Comparison of ENCODE assay signal across 13 mouse cellular contexts in genomic region chr2:107518107-107518506, GRCm38 (mm10).
A peak's percentile ranks its signal among the peaks of the same experiment; 100 is the strongest.
DNase-seq lines count a peak whose midpoint lies in the region.
"Had no signal": no experiment of that assay in that cellular context is flagged by ENCODE, and none has a peak within 500 bp of the region (broad histone marks: within the 10 kb centered on the region; RNA-seq: fewer than 3 reads in every experiment).

No protein-coding gene starts in this region.

- intact Hi-C loops in left cerebral cortex, postnatal 4 days (cut with DNase I) = no loop called here

- DNase-seq in left cerebral cortex, adult 11 months (ENCODE audit: low spot score) = peak; percentile 36
- no peak for DNase-seq in left cerebral cortex, postnatal 4 days
- peak; percentile 87 for DNase-seq in brain, adult 2 months (ENCODE audit: low read depth, low spot score)
- DNase-seq in left cerebral cortex, adult 8-10 months (ENCODE audit: low spot score in 2 of 2) = peak; percentile 5 to 58
- peak; percentile 15 for DNase-seq in right cerebral cortex, postnatal 14 days
- DNase-seq in natural killer cell, adult 2 months (ENCODE audit: low spot score in 2 of 2) = no peak
- DNase-seq in adipocyte (ENCODE audit: low spot score) = no peak
- DNase-seq in spleen, postnatal 36 days (ENCODE audit: low spot score in 2 of 2) = no peak
- DNase-seq: adrenal gland, postnatal 36 days; cerebellum, adult 8-10 months; forebrain, postnatal 0 days; heart, postnatal 14 days; lung, postnatal 14 days had no signal

Comparison
In these comparisons a context has a peak if more than half of its experiments do, and no peak if none do; other contexts are left out.
1. DNase-seq: peak in left cerebral cortex, adult 11 months (single experiment), brain, adult 2 months (single experiment), left cerebral cortex, adult 8-10 months (2 of 2) and right cerebral cortex, postnatal 14 days (single experiment); none in left cerebral cortex, postnatal 4 days (single experiment), natural killer cell, adult 2 months (0 of 2), adipocyte (single experiment) and spleen, postnatal 36 days (0 of 2).